Mouse (Mus musculus) embryo, embryonic 10 days (tissue): Measurements from ENCODE around the gene Dgka.
"Not testable (repeated sequence)": the region's sequence is repeated elsewhere in the genome, so short reads cannot be mapped to it uniquely, and the experiment has no call there.

Experiments used
- DNase-seq: peaks from one replicate; pipeline ENCODE4 v3.0.0-alpha.2; 2015; ENCODE audit warnings: low spot score

Gene Dgka

DNA sequence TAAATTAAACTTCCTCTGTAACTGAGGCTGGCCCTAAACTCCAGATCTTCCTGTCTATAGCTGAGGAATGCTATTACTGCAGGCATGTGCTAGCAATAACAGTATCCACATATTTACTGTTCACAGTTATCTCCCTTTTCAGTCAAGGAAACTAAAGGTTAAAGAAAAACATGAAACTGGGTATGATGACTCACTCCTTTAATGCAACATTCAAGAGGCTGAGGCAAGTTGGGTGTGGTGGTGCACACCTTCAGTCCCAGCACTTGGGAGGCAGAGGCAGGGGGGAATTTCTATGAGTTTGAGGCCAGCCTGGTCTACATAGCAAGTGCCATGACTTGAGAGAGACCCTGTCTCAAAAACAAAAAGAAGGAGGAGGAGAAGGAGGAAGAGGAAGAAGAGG lies 12.7 kb downstream of the Dgka start:
- no peak for DNase-seq

DNA sequence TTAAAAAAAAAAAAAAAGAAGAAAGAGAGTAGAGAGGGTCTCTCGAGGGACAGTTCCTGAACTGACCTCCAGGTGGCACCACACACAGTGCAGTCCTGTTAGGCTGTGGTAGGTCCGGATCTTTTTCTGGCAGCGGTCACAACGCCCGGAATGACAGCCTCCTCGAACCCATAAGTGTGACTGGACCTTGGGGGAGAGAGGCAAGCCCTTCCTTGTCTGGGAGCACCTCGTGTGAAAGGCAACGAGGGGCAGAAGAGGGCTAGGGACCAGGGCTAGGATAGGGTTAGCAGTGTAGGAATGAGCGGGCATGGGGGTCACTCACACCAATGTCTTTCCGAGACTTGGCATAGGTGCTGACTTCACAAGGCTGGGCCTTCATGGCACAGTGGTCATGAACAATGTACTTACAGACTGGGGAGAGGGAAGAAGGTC lies 13.6 kb downstream of the Dgka start:
- DNase-seq = peak; percentile 86

DNA sequence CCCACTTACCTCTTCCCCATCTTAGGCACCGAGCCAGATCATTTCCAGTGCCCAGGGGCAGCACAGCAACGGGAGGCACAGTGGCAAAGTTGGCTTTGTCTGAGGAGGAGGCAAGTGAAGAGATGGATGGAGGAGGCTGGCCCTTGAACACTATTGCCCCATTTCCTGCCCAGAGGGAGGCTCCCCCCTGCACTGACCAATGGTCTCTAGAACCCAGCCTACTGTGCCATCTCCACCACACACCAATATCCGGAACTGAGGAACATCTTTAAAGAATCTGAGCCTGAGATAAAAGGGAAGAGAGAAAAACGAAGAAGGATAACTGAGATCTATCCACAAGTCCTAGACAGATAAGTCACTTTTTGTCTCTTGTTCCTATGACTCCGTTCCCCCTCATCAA lies 16.6 kb downstream of the Dgka start:
- no peak for DNase-seq

DNA sequence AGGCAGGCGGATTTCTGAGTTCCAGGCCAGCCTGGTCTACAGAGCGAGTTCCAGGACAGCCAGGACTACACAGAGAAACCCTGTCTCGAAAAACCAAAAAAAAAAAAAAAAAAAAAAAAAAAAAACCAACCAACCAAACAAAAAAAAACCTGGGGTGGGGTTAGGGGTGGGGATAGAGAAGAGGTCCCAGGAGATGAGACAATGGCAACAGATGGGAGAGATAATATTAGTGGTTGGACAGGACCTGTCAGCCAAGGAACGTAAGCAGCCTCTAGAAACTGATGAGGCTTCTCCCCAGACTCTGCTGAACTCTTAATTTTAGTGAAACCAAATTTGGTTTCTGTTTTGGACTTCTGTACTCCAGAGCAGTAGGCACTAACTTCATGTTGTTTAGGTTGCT lies 19.2 kb downstream of the Dgka start:
- not testable (repeated sequence) for DNase-seq

DNA sequence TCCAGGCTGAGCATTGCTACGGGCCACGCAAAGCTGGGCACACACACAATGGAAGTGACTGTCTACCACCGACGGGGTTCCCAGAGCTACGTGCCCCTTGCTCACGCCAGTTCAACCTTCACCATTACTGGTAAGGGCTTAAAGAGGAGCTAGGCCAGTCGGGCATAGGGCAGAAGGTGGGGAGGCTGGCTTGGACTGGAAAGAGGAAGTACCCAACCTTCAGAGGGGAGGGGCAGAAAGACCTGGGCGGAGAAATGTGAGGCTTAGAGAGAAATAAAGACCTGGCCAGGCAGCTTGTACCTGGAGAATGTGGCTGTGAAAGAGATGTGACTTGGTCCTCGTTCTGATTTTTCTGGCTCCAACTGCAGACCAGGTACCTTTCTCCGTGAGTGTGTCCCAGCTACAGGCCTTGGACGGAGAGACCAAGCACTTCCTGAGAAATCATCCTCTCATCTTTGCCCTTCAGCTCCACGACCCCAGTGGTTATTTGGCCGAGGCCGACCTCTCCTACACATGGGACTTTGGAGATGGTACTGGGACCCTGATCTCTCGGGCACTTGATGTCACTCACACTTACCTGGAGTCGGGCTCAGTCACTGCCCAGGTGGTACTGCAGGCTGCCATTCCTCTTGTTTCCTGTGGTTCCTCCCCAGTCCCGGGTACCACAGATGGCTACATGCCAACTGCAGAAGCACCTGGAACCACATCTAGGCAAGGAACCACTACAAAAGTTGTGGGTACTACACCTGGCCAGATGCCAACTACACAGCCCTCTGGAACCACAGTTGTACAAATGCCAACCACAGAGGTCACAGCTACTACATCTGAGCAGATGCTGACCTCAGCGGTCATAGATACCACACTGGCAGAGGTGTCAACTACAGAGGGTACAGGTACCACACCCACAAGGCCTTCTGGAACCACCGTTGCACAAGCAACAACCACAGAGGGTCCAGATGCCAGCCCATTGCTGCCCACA lies 28.8 kb downstream of the Dgka start:
- no peak for DNase-seq

DNA sequence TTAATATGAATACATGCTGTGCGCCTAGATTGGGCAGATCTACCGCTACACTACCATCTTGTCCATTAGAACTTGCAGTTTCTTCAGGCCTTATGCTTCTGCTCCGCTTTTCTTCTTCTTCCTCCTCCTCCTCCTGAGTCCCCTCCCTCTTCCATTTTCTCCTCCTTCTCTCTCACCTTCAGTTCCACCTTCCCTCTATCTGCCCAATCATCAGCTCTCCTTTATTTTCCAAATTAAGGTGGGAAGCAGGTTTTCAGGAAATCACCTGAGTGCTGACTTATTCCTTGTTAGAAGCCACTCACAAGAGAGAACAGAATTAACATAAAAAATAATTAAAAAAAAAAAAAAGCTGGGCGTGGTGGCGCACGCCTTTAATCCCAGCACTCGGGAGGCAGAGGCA lies 33.3 kb downstream of the Dgka start:
- DNase-seq = not testable (repeated sequence)

DNA sequence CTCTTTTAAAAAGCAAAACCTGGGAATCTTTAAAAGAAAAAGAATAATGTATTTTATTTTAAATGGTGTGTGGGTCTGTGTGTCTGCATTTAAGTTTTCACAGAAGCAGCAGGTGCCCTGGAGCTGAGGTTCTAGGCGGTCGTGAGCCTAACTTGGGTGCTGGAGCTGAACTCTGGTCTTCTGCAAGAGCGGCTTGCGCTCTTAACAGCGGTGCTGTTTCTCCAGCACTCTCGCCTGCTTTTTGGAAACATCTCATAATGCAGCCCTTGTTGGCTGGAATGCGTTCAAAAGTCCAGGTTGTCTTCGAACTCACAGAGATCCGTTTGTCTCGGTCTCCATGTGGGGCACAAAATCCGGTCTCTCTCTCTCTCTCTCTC lies 39.4 kb downstream of the Dgka start:
- DNase-seq = peak; percentile 32

DNA sequence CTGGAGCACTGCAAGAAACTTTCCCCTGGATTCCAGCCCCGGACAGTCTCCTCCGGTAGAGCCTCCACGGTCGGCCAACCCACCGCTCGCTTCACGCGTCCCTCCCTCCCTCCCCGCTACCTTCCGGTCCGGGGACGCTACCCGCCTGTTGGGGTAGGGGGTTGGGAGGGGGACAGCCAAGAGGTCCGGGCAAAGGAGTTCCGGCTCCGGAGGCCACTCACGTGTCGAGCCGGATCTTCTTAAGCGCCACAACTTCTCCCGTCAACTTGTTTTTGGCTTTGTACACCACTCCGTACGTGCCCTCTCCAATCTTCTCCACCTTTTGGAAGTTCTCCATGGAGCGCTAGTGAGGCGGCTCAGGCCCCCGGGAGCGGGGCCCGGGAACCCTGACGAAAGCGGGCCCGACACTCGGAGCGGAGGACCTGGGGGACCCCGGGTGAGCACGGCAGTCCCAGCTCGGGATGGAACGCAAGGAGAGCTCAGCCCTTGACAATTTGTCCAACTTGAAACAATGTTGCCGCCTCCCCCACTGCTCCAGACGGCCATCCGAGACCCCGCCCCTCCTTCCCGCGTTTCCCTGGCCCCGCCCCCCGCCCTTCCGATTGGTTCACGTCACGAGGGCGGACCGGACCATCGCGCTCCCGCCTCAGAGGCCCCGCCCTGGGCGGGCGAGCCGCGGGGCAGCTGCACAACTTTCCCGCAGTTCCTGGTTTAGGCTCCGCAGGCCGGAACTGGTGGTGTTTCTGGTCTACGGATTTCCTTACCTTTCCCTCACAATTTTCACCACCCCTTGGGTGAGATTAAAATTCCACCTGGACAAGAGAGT lies 40.0 kb downstream of the Dgka start, which contains the start of gene Cdk2:
TSS of gene Cdk2 (minus strand) at position 541 of the 826 bp plus-strand sequence.
- DNase-seq = peak; percentile 91

DNA sequence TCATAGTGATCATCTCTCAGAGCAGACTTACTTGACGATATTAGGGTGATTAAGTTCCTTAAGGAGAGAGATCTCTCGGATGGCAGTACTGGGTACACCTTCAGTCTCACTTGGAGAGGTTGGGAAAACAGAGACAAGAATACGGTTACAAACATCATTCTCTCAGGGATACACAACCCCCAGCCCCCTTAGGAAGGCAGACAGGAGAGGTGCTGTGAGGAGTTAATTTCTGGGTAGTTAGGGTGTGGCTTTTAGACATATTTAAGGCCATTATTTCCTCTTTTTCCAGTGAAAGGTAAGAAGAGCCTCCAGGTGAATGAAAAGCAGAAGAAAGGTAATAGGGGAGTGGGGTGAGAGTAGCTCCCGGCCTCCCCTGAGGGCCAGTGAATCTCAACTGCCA lies 40.8 kb downstream of the Dgka start, which contains the start of gene Pmel:
TSS of gene Pmel (plus strand) at position 301 of the 400 bp plus-strand sequence.
- DNase-seq = no peak

DNA sequence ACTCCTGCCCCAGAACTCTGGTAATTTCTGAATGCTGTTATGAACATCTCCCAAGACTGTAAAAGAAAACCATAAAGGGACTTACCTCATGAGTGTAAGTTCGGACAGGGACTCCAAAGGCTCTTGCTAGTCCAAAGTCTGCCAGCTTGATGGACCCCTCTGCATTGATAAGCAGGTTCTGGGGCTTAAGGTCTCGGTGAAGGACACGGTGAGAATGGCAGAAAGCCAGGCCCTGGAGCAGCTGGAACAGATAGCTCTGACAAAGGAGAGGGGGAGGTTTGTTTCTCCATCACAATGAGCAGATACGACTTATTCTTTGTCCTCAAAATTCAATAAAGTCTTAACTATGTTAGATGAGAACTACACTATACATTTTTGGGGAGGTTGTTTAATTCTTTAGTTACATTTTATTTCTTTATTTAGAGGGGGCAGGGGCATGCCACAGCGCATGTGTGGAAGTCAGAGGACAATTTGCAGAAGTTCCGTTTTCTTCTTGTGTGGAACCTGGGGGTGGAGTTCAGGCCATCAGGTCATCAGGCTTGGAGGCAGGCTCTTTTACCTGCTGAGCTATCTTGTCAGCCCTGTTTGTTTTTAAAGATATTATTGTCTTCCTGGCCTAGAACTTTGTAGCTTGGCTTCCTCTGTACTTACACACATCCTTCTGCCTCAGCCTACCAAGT lies 42.2 kb downstream of the Dgka start:
- DNase-seq = no peak

DNA sequence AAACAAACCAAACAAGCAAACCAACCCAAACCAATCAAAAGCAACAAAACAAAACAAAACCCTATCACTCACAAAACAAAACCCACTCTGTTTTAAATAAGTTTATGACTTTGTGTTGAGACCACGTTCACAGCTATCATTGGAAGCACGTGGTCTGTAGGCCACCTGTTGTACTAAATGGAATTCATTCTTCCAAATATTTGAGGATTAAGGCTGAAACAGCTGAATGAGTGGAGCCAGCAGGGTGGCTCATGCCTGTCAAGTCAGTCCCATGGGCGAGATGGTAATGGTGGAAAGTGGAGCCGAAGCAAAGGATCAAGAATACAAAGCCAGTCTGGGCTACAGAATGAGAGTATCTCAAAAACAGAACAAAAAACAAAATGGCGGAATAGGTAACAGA lies 43.9 kb downstream of the Dgka start:
- DNase-seq = no peak

DNA sequence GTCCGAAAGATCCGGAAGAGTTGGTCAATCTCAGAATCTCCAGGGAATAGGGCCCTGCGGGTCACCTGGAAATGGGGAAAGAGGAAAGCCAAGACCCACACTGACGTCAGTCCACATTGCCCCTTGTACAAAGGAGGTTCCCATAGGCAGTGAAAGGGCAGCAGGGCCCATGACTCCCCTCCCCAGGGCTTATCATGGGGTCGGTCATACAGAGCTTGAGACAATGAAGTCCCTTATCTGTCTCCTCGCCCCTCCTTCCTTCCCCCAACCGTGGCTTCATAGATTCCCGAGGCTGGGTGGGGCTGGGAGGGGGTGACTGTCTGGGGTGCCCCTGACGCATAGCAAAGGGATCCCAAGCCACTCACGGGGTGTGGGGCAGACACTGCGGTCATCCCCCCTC lies 45.0 kb downstream of the Dgka start:
- no peak for DNase-seq

DNA sequence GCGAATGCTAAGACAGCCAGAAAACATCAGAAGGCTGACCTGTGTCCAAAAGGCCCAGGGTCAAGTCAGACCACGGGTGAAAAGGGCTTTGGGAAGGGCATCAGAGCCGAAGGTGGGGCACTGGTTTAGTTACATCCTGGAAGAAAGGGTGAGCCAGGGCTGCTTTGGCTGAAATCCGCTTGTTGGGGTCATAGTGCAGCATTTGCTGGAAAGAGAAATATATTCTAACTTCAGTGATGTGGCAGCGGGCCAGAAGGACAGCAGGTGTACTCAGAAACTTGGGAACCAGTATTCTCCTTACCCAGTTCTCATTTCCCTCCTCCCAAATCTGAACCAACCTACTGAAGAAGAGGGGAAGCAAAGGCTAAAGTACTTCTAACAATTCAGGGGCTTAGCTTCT lies 45.6 kb downstream of the Dgka start:
- no peak for DNase-seq

DNA sequence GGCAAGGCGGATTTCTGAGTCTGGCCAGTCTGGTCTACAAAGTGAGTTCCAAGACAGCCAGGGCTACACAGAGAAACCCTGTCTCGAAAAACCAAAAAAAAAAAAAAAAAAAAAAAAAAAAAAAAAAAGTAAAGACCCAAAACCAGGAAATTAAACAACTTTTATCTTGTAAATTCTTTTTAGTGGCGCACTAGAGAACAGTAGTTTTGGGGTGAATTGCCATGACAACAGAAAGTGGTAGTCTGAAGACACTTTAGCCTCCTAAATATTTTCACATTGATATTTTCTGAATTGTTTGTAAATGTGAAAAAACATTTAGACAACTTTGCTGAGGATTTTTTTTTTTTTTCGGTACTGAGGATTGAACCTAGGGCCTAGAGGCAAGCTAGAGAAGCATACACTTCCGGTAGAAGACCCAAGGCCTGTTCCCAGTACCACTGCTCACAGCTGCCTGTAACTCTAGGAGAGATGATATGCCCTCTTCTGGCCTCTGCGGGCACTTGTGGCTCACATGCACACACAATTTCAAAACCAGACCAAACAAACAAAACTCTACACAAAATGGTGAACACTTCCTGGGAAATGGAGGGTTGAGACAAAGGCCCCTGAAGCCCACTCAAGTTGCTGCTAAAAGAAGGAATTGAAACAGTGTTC lies 47.5 kb downstream of the Dgka start:
- DNase-seq = no peak

DNA sequence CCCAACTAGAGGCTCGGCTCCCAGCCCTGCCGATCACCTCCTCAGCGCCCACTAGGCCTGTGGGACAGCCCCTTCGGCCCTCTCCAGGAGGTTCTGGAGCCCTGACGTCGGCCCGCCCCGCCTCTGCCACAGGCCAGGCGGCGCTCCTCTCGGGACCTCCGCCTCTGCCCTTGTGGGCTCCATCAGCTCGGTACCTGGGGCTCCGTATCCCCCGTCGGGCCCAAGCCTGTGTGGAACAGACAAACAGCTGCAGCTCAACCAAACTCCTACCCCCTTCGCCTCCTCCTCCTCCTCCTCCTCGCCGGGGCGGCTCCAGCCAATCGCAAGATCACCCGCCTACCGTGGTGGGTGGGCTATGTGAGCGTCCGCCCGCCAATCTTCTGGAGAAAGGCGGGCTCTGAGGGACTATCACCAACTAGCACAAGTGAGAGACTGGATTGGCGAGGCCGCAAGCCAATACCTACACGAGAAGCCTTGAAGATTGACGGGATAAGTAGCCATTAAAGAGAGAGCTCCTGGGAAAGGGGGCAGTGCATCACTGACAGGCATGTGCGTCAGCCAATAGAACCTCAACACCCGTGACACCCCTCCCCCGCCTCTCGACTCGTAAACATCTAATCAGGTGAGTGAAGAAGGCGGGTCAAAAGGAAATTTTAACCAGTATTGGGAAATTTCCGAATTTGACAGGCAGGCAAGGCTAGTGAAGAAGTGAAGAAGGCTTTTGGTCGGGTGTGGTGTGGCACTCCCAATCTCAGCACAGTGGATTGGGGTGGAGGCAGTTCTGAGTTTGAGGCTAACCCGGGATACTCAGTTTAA lies 48.5 kb downstream of the Dgka start, which contains the start of gene Rab5b:
TSS of gene Rab5b (minus strand) at position 273 of the 816 bp plus-strand sequence.
- peak; percentile 99 for DNase-seq

DNA sequence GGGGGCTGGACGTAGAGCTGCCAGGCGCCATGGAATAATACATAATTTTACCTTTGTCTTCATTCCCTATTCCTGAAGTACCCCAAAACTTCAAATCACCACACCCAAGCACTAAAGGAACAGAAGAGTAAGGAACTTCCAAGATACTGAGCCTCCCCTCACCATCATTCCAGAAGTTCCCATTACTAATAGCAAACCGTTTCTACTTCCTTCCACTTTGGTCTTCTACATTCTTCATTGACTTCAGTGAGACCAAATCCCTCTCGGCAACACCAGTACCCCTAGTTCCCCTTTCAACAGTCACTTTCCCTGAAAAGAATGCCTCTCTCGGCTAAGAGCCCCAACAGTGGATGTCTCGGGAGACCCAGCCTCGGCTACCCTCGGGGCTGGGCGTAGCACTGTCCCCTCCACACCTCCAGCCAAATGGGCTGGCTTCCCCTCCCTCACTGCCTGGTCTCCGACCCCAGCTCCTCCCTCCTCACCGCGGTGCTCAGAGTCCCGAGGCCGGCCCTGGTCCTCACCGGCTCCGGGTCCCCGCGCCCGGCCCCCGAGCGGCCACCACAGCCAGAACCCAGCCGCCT lies 49.2 kb downstream of the Dgka start:
- DNase-seq = no peak

DNA sequence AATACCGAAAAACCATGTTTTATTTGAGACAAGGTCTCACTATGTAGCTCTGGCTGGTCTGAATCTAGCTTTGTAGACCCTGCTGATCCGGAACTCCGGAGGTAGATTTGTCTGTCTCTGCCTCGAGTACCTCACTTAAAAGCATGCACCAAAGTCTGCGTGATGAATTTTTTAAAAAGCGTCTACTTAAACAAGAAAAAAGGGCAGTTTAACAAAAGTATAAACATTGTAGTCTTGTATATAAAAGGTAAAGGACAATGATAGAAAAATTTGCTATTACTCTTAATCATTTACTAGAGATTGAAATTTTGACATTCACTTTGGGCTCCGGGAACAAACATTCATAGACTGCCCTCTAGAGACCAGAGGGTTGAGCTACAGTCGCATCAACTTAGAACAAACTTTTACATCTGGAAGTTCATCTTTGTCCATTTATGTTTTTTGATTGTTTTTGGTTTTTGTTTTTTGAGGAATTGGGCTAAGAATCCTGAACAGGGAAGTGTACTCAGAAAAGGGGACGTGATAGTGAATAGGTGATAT lies 70.1 kb downstream of the Dgka start:
- peak; percentile 63 for DNase-seq

DNA sequence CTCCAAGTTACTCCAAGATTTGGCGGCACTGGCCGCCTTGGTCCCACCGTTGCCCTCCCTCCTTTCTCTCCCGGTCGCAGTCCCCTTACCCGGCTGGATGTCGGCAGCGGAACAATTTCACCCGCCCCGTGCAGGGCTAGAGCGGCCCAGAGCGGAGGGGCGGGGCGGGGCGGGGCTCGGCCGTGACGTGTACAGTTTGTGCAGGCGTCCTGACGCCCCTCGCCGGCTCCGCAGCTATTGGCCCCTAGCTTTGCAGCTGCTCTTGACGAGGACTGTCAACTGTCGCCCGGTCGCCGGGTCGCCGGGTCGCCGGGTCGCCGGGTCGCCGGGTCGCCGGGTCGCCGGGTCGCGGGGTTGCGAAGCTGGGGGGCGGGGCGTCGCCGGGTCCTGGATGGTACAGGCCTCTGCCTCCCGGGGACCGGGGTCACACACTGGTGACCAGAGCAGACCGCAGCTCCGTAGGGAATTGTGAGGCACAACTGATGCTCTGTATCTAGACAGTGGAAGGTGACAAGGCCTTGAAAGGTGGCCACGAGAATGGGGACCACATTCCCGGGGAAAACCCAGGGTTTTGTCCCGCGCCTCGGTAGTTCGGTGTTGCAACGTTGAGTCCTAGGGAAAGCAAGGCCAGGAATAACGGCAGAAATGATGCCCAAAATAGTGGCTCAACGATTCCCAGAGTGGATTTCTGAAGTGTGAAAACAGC lies 70.7 kb downstream of the Dgka start, which contains the start of gene Suox:
TSS of gene Suox (minus strand) at position 311 of the 706 bp plus-strand sequence.
- peak; percentile 93 for DNase-seq

DNA sequence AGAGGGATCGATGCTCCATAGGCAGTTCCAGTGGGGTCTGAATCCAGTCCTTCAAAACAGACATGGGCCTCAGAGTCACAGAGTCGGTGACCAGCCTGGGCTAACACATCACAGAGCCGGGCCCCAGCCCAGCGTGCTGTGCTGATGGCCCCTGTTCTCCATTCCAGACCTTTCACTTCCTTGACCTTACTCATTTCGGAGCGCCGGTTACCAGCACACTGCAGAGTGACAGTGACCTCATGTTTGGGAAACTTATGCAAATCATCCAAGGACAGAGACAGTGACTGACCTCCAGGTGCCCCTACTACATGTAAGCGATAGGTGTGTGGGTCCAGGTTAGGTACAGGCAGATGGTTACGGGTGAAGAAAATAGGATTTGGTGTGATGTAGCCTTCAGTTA lies 73.5 kb downstream of the Dgka start:
- DNase-seq = no peak
